Mouse (Mus musculus): Measurements from ENCODE around the gene Fam187b. TPM values are rescaled to one million over a fixed set of nuclear protein-coding genes. Genes with fewer than 3 reads are reported as not detected.

Fam187b gene
- polyA plus RNA-seq, 1 experiment from 2014 or later, result 2.4 TPM

GRCm38 (mm10) chr7:30988519-30989162 is 15.1 kb downstream of the Fam187b start:
- H3K4me2 ChIP-seq, result no peak overlapping the region
- WGBS, result 84% methylated on average over 4 of the region's 4 CpGs
- no peaks in the 10 kb centered on the region for H3K36me3 ChIP-seq
- no peak overlapping the region for H3K9ac ChIP-seq
- no peaks in the 10 kb centered on the region for H3K9me3 ChIP-seq
- H3K27ac ChIP-seq, result no peak overlapping the region
- no peaks in the 10 kb centered on the region for H3K27me3 ChIP-seq
- H3K4me3 ChIP-seq, result no peak overlapping the region
- peaks cover under 1% of the 10 kb centered on the region; the same call in 1 of the 2 replicates for H3K4me1 ChIP-seq
- ATAC-seq (ENCODE audit: insufficient number of reproducible peaks, low FRiP score, low TSS enrichment, low read depth), result no peak

GRCm38 (mm10) chr7:30992148-30992547 is 18.6 kb downstream of the Fam187b start:
- H3K9ac ChIP-seq, result no peak overlapping the region
- H3K4me1 ChIP-seq, result peaks cover 12% of the 10 kb centered on the region
- ATAC-seq (ENCODE audit: insufficient number of reproducible peaks, low FRiP score, low TSS enrichment, low read depth), result no peak
- H3K4me3 ChIP-seq, result no peak overlapping the region
- H3K9me3 ChIP-seq, result no peaks in the 10 kb centered on the region
- no peaks in the 10 kb centered on the region for H3K36me3 ChIP-seq
- H3K4me2 ChIP-seq, result no peak overlapping the region
- WGBS, result 78% methylated on average over 5 of the region's 5 CpGs
- no peak overlapping the region for H3K27ac ChIP-seq
- H3K27me3 ChIP-seq, result no peaks in the 10 kb centered on the region

GRCm38 (mm10) chr7:30993986-30994385 is 20.4 kb downstream of the Fam187b start:
- H3K9ac ChIP-seq, result no peak overlapping the region
- peaks cover 12% of the 10 kb centered on the region for H3K4me1 ChIP-seq
- H3K9me3 ChIP-seq, result no peaks in the 10 kb centered on the region
- H3K27ac ChIP-seq, result no peak overlapping the region
- H3K4me3 ChIP-seq, result no peak overlapping the region
- WGBS, result 60% methylated on average over 5 of the region's 5 CpGs
- no peaks in the 10 kb centered on the region for H3K36me3 ChIP-seq
- ATAC-seq (ENCODE audit: insufficient number of reproducible peaks, low FRiP score, low TSS enrichment, low read depth), result no peak
- no peaks in the 10 kb centered on the region for H3K27me3 ChIP-seq
- H3K4me2 ChIP-seq, result no peak overlapping the region

GRCm38 (mm10) chr7:30996491-30996890 is 22.9 kb downstream of the Fam187b start:
- WGBS, result 88% methylated on average over 2 of the region's 2 CpGs
- H3K27ac ChIP-seq, result no peak overlapping the region
- no peaks in the 10 kb centered on the region for H3K27me3 ChIP-seq
- no peaks in the 10 kb centered on the region for H3K36me3 ChIP-seq
- H3K4me3 ChIP-seq, result no peak overlapping the region
- peaks cover 24% of the 10 kb centered on the region for H3K4me1 ChIP-seq
- no peak overlapping the region for H3K4me2 ChIP-seq
- H3K9me3 ChIP-seq, result no peaks in the 10 kb centered on the region
- H3K9ac ChIP-seq, result no peak overlapping the region
- no peak for ATAC-seq (ENCODE audit: insufficient number of reproducible peaks, low FRiP score, low TSS enrichment, low read depth)

GRCm38 (mm10) chr7:31000505-31001020 is 27.0 kb downstream of the Fam187b start:
- Histone ChIP-seq H3K27me3 (no peaks in the 10 kb centered on the region), H3K27ac (peak overlapping the region; percentile 38), H3K36me3 (no peaks in the 10 kb centered on the region), H3K4me2 (peak overlapping the region; percentile 17; the same call in 1 of the 2 replicates), H3K4me1 (peaks cover 12% of the 10 kb centered on the region), H3K4me3 (no peak overlapping the region), H3K9ac (peak overlapping the region; percentile 14; the same call in 1 of the 2 replicates), H3K9me3 (no peaks in the 10 kb centered on the region)
- ATAC-seq (ENCODE audit: insufficient number of reproducible peaks, low FRiP score, low TSS enrichment, low read depth), result peak; percentile 70
- 4% methylated on average over 7 of the region's 7 CpGs for WGBS

- Histone ChIP-seq H3K9ac (no peak overlapping the region), H3K27ac (no peak overlapping the region), H3K4me3 (no peak overlapping the region), H3K36me3 (no peaks in the 10 kb centered on the region), H3K9me3 (no peaks in the 10 kb centered on the region), H3K4me2 (no peak overlapping the region), H3K4me1 (peaks cover 12% of the 10 kb centered on the region), H3K27me3 (no peaks in the 10 kb centered on the region)
- ATAC-seq (ENCODE audit: insufficient number of reproducible peaks, low FRiP score, low TSS enrichment, low read depth), result no peak
- WGBS, result 66% methylated on average over 8 of the region's 8 CpGs
These were observed 29.1 kb downstream of the Fam187b start for GRCm38 (mm10) chr7:31002650-31003049.

GRCm38 (mm10) chr7:31007775-31008174 is 34.2 kb downstream of the Fam187b start:
- no peak overlapping the region for H3K4me2 ChIP-seq
- no peaks in the 10 kb centered on the region for H3K27me3 ChIP-seq
- H3K9ac ChIP-seq, result no peak overlapping the region
- no peak overlapping the region for H3K27ac ChIP-seq
- no peak overlapping the region for H3K4me3 ChIP-seq
- no peaks in the 10 kb centered on the region for H3K9me3 ChIP-seq
- H3K4me1 ChIP-seq, result peaks cover 7% of the 10 kb centered on the region; the same call in 1 of the 2 replicates
- WGBS, result 78% methylated on average over 1 of the region's 1 CpGs
- no peaks in the 10 kb centered on the region for H3K36me3 ChIP-seq
- ATAC-seq (ENCODE audit: insufficient number of reproducible peaks, low FRiP score, low TSS enrichment, low read depth), result no peak

GRCm38 (mm10) chr7:31008175-31008574 is 34.6 kb downstream of the Fam187b start:
- Histone ChIP-seq H3K27ac (no peak overlapping the region), H3K4me3 (no peak overlapping the region), H3K36me3 (no peaks in the 10 kb centered on the region), H3K9ac (no peak overlapping the region), H3K4me1 (peaks cover 7% of the 10 kb centered on the region; the same call in 1 of the 2 replicates), H3K9me3 (no peaks in the 10 kb centered on the region), H3K4me2 (no peak overlapping the region), H3K27me3 (no peaks in the 10 kb centered on the region)
- WGBS, result 69% methylated on average over 1 of the region's 1 CpGs
- ATAC-seq (ENCODE audit: insufficient number of reproducible peaks, low FRiP score, low TSS enrichment, low read depth), result no peak; the same call in 1 of the 2 replicates

GRCm38 (mm10) chr7:31008889-31009288 is 35.3 kb downstream of the Fam187b start:
- 25% methylated on average over 3 of the region's 3 CpGs for WGBS
- Histone ChIP-seq H3K4me1 (peaks cover 7% of the 10 kb centered on the region; the same call in 1 of the 2 replicates), H3K27me3 (no peaks in the 10 kb centered on the region), H3K9me3 (no peaks in the 10 kb centered on the region), H3K9ac (no peak overlapping the region), H3K4me2 (no peak overlapping the region), H3K4me3 (no peak overlapping the region), H3K27ac (no peak overlapping the region), H3K36me3 (no peaks in the 10 kb centered on the region)
- no peak for ATAC-seq (ENCODE audit: insufficient number of reproducible peaks, low FRiP score, low TSS enrichment, low read depth)

- no peak overlapping the region for H3K4me2 ChIP-seq
- H3K36me3 ChIP-seq, result no peaks in the 10 kb centered on the region
- WGBS, result 82% methylated on average over 5 of the region's 5 CpGs
- no peak overlapping the region for H3K4me3 ChIP-seq
- no peaks in the 10 kb centered on the region for H3K27me3 ChIP-seq
- H3K9me3 ChIP-seq, result no peaks in the 10 kb centered on the region
- H3K27ac ChIP-seq, result no peak overlapping the region
- ATAC-seq (ENCODE audit: insufficient number of reproducible peaks, low FRiP score, low TSS enrichment, low read depth), result no peak
- peaks cover 17% of the 10 kb centered on the region for H3K4me1 ChIP-seq
- no peak overlapping the region for H3K9ac ChIP-seq
These were observed 39.4 kb downstream of the Fam187b start for GRCm38 (mm10) chr7:31012971-31013370.

GRCm38 (mm10) chr7:31017104-31017901 is 43.7 kb downstream of the Fam187b start:
- H3K27ac ChIP-seq, result peak overlapping the region; percentile 35; the same call in 1 of the 2 replicates

GRCm38 (mm10) chr7:31028609-31029008 is 55.0 kb downstream of the Fam187b start:
- Histone ChIP-seq H3K36me3 (no peaks in the 10 kb centered on the region), H3K27me3 (no peaks in the 10 kb centered on the region), H3K9ac (no peak overlapping the region), H3K4me1 (peaks cover 3% of the 10 kb centered on the region; the same call in 1 of the 2 replicates), H3K4me2 (no peak overlapping the region), H3K27ac (no peak overlapping the region), H3K4me3 (no peak overlapping the region), H3K9me3 (no peaks in the 10 kb centered on the region)
- no peak for ATAC-seq (ENCODE audit: insufficient number of reproducible peaks, low FRiP score, low TSS enrichment, low read depth)
- 73% methylated on average over 8 of the region's 8 CpGs for WGBS

More at GRCm38 (mm10) chr7:31017104-31017901, 43.7 kb downstream of the Fam187b start:
- Histone ChIP-seq H3K4me3 (no peak overlapping the region), H3K4me1 (peaks cover 10% of the 10 kb centered on the region), H3K9me3 (no peaks in the 10 kb centered on the region), H3K36me3 (no peaks in the 10 kb centered on the region), H3K9ac (no peak overlapping the region), H3K4me2 (no peak overlapping the region), H3K27me3 (no peaks in the 10 kb centered on the region)
- peak; percentile 67 for ATAC-seq (ENCODE audit: insufficient number of reproducible peaks, low FRiP score, low TSS enrichment, low read depth)
- WGBS, result 25% methylated on average over 10 of the region's 10 CpGs

Measured in limb, embryonic 15.5 days (tissue).